Mouse (Mus musculus): Measurements from ENCODE around the gene Stx18. TPM values are rescaled to one million over a fixed set of nuclear protein-coding genes. Genes with fewer than 3 reads are reported as not detected.

The Stx18 gene
- total RNA-seq, 4 experiments from 2014 or later = 33.8 to 42.2 (median 38.1) TPM

DNA sequence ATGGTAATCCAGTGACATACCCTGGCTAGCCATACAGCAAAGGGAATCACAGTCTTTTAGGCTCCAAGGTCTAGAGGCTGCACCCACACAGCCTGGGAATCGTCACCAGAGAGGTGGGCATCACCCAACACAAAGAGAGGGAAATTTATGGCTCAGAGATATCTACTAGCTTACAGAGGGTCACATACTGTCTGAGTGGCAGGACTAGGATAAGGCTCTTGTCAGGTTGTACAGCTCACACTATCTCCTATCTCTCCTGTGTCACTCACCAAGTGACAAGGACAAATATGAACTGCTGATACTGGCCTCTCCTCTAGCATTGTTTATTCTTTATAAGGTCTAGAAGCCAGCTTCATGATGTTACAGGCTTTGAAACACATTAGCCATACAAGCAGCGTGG is 90.8 kb downstream of the Stx18 start:
- DNase-seq (ENCODE audit: low spot score in 2 of 2) = no peak

DNA sequence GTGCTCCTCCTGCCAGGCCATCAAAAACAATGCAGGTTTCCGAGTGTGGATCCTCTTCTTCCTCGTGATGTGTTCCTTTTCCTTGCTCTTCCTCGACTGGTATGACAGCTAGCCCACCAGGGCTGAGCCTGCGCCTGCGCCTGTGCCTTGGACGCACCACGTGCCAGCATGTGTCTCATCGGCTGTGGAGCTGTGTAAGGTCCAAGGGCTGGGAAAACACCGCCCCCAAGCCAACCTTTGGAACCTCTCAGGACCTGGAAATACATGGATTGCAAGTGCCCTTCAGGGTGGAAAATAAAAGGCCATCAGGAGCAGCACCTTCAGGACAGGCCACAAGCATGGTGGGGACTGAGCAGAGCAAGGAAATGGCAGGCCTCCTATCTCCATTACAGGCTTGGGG is 97.7 kb downstream of the Stx18 start:
- no peak for DNase-seq (ENCODE audit: low spot score in 2 of 2)

DNA sequence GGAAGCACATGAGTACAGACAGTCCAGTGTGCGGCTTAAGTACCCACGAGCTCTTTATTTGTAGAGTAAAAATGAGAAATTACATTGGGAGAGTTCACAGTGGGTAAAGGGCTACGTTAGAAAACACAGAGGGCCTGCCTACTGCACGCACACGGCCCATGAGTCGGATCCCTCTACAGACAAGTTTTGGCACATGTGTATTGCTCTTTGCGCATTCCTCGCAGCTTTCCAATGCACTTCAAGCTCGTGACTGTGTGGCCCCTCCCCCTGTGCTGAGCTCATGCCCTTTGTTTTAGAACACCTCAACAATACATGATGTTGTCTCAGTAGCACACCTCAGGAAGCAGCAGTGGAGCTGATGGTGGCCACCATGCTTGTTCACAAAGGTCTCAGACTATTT is 98.6 kb downstream of the Stx18 start:
- DNase-seq (ENCODE audit: low spot score in 2 of 2) = no peak

DNA sequence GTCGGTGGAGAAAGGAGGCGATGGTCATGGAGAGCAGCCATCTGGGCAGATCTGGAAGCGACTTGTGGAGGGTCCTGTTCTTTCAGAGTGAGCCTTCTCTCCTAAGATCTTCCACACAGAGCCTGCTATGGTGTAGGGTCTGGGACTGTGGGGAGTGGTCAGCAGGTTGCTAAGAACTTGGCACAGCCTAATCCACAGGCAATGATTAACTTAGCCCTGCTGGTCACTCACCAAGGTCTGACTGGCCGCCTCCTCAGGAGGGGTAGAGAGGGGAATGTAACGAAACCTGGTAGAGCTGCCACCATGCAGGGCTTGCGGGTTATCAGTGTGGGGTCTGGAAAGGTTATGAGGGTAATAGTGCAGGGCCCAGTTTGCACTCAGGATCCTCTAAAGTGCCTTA is 102.4 kb downstream of the Stx18 start:
- no peak for DNase-seq (ENCODE audit: low spot score in 2 of 2)

DNA sequence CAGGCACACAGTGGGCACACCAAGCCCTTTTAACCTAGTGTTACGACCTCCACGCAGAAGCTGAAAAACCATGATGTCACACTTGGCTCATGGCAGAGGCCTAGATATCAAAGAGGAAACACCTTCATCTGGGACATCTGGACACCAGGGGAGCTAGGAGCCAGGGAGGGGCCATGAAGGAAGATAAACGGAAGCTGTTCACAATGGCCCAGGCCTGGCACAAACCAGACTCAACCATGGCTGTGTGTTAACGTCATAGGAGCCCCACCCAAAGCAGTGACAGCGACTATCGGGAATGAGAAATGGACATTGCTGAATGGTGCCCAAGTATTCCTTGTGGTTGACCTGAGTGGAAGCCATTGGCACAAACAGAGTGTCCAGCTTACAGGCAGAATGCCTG is 108.0 kb downstream of the Stx18 start:
- DNase-seq (ENCODE audit: low spot score in 2 of 2) = no peak

DNA sequence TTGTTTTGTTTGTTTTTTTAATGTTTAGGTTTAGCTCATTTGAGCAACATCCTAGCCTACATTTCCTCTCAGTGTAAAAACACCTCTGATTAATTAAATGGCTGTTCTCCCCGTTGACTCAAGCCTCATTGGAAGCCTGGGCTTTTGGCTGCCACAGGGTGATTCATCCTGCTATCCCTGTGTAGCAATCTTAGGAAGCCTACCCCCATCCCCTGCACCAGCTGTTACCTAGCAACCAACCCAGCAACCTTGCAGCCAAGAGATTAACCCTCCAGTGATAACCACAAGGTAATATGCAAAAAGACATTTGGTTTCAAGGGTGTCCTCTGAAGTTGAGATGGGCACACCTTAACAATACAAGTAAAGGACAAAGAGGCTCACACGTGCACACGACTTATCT is 112.7 kb downstream of the Stx18 start:
- DNase-seq (ENCODE audit: low spot score in 2 of 2) = peak; percentile 63 to 74

DNA sequence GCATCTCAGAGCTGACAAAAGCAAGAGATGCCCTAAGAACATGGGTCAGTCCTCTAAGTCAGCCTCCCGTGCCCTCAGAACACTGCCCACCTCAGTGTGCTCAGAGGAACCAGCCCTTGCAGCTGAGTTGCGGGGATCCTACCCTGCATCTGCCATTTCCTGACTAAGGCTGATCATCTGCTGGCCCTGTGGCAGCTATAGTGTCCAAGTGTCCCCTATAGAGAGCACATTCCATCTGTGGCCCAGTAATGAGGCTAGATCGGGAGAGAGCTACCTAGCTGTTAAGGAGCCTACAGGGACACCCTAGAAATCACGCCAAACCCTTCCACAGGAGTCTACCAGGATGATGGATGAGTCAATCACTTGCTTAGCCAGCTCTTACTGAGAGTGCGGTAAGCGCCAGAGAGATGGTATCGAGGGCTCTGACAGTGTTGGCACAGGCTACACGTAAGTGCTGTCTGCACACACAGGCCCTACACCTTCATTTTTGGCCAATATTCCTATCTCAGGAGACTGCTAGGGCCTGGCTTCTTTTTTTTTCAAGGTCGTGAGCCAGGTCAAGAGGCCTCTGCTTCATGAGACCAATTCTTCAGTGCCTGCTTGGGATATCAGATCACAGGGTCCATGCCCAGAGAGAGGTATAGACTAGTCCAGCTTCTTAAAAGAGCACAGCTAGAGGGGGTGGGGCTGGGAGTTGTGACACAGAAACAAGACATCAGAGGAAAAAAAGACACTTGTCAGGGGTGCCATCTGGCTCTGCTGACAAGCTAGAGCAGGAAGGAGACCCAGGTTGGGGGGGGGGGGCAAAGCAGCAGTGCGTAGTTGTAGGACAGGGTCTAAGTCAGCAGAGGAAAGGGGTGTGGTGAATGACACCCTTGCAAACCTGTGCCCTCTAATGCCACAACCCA is 113.9 kb downstream of the Stx18 start:
- peak; percentile 6 to 8 for DNase-seq (ENCODE audit: low spot score in 2 of 2)

DNA sequence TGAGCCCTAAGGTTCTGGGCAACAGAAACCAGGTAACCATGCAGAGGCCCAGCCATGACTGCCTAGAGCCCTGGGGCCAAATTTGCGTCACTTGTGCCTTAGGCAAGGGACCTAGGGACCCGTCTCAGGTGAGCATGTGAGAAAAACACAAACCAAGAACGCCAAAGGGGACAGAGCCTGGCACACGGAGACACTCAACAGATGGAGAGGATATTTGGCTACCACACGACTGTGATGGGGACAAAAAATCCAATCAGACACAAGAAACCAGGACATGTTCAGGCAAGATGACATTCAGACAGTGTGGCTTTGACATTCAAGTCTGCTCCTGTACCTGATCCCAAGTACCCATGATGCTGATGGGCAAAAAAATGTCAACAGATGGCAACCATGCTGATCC is 115.1 kb downstream of the Stx18 start:
- no peak for DNase-seq (ENCODE audit: low spot score in 2 of 2)

DNA sequence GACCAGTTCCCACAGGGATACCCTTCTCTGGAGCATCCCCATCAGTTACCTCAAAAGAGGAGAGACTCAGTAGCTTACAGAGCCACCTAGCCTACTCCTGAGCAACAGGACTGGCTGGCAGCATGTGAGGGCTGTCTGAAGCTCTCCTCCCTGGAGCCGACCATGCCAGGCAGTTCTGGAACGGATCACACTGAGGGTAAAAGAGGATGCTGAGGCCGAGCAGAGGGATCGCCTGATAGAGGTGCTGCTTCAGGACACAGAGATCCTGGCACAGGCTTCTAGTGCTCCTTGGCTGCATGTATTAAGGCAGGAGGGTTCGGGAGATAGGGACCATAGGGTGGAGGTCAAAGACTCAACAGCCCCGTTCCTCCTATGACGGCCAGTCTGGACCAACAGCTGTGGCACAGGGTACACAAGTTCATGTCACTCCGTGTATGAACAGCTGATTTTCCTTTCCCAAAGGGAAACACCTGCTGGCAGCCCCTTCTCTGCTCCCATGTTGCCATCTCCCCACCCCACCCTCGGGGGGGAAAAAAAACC is 119.0 kb downstream of the Stx18 start:
- DNase-seq (ENCODE audit: low spot score in 2 of 2) = no peak

DNA sequence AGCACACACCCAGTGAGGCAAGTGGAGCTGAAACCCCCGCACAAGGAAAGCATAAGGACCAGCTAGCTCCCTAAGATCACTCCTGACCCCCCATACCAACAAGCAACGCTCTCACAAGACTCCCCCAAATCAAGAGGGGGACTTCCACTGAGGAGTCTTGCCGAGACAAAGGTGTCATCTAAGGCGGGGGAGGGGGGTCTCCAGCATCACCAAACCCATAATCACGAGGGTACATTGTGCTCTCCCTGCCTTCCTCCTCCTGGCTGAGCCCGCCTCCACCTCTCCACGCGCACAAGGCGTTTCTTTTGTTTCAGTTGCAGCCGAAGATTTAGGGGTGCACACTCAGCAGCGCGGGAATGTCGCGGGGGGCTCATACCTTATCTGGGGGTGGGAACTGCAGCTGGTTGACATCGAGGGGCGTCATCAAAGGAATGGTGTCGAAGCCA is 120.0 kb downstream of the Stx18 start:
- no peak for DNase-seq (ENCODE audit: low spot score in 2 of 2)

DNA sequence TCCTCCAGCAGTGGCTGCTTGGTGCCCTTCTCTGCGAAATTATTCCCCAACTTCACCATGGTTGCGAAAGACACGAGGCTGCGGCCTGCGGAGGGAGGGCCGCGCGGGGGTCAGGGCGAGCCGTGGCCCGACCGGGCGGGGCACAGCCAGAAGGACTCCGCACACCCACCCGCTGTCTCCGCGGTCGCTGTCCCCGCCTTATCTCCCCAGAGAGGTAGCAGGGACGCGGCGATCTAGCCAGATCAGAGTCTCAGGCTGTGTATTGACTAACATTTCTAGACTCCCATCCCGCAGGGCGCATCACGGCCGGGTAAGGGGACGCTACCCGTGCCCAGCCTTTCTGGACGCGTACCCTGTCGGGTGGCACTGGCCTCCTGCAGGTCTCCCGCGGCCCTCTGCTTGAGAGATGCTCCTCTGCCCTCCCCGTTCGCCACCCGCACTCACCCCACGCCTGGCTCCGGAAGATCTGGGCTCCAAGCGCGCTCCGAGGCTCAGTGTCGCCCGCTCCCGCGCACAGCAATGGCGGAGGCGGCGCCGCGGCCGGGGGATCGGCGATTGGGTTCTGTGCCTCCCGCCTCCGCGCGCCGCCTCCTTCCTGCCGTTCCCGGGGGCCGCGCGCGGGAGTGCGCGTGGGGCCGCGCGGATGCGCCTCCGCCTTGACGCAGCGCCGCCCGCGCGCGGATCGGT is 120.5 kb downstream of the Stx18 start:
- DNase-seq (ENCODE audit: low spot score in 2 of 2) = peak in 1 of 2 experiments; percentile 71

DNA sequence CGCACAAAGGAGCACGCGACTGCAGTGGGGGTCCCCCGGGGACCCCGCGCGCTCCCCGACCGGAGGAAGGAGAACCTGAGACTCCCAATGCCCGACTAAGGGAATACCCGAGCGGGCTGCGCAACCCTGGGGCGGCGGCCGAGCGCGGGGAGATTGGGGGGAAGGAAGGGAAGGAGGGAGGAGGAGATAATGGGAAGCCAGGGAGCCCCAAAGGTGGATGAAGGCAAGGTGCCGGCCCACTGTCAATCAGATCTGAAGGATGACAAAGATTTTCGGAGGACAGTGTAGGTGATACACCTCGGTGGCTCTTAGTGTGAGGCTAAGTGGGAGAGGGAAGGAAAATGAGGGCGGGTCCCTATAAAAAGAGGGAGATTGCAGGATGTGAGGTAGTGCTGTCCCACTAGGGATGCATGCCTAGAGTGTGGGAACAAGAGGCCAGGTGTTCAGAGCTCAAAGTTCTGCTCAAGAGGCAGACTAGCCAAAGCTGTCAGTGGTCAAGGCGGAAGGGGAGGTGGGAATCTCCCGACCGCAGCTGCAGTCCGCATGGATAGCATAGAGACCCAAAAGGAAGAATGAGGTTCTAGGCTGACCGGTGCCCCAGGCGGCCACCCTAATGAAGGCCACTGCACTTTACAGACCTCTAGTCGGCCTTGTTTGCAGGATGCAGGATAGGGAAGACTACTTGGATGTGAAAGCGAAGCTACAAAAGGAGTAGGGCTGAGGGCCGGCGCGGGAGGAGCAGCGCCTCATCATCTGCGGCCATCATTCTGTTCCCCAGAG is 121.3 kb downstream of the Stx18 start, which contains the start of gene Nsg1:
Gene Nsg1, minus strand, starts transcription at position 274 of the 780 bp plus-strand sequence.
- DNase-seq (ENCODE audit: low spot score in 2 of 2) = no peak

DNA sequence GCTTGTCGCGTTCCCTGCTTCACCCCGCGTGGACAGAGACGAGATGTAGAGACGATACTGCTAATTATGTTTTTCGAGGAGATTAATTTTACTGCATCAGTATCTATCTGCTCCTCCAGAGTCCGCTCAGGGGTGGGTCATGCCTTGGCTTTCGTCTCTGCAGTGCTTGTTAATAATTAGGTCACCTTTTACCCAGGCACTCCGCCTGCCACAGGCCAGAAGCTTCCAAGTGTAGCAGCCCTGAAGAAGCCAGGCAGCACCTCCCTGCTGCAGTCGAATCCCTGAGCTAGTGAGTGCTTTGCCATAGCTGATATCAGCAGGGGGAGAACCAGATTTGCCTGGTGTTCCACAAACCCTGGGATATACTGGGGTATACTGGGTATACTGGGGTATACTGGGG is 130.0 kb downstream of the Stx18 start:
- DNase-seq (ENCODE audit: low spot score in 2 of 2) = no peak

DNA sequence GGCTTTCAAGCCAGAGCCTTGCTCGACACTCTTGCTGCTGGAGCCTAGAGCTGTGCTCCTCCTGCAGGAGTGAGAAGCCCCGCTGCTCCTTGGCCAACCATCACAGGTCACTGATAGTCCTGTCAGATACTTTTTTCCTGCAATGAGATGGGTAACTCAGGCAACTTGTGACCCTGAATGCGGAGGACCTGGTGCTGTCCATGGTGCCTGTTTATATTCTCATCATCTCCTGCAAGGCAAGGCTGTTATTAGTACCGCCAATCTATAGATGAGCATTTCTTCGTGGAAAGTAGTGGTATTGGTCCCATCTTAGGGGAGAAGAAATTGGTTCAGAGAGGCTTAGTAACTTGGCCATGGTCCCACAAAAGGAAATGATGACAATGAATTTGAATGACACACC is 135.2 kb downstream of the Stx18 start:
- DNase-seq (ENCODE audit: low spot score in 2 of 2) = no peak

DNA sequence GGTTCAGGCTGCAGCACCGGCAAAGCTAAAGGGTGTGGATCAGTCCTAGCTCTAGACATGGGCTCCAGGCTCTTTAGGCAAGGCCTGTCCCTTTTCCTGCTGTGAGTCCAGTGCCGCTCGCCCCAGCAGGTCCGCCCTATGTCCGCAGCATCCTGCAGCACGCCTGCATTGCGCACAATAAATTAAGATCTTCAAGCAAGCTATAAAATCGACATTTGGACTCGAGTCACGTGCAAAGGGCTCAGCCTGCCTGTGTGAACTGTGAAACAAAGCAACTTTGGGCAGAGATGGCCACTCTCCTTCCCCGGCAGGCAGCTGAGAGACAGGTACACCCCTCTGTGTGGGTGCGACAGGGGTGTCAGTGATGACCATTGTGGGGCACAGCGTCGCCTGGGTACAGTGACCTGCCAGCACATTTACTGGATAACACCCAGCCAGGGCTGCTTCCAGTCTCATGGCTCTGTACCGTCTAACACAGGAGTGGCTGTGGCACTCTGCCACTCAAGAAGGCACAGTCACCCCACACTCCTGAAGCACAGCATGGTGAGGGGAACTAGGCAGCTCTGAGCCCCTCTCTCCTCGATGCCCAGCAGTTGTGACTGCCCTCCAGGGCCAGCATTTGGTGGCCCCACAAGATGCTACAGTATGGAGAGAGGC is 135.8 kb downstream of the Stx18 start:
- no peak for DNase-seq (ENCODE audit: low spot score in 2 of 2)

DNA sequence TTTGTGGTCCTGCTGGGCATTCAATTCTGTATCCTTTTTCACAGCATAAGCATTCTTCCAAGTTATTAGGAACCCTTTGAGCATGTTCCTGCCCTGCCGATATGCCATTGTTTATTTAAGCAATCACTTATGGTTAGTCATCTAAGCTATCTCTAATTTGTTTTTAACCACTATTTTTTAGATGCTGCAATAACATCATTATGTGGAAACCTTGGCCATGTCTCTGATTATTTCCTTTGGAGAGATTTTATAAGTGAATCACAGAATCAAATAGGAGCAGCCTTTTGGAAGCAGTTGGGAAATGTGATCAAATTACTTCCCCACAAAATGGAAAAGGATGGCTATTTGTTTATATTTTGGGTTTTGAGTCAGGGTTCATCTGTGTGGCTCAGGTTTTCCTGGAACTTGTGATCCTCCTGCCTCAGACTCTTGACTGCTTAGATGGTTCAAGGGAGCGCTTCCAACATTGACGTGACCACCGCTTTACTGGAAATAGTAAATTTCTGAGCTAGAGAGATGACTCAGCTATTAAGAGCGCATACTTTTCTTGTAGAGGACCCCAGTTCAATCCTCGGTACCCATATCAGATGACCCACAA is 146.2 kb downstream of the Stx18 start:
- DNase-seq (ENCODE audit: low spot score in 2 of 2) = no peak

DNA sequence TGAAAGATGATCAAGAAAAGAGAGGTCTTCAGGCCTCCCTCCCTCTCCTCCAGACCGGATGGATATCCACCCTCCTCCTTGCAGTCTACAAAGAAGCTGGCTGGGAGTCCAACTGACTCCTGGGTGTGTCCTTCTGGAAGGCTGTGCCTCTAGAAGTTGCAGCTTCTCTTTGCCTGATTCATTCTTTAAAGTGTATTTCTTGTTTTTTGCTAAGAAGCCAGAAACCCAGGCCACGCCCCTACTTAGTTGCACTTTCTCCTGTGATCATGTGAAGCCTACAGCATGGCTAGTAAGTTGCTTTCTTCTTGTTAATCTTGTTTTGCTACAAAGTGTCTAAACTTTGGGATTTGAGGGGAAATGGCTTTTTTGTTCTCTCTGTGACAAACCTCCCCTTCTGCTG is 148.5 kb downstream of the Stx18 start:
- no peak for DNase-seq (ENCODE audit: low spot score in 2 of 2)
